Mouse (Mus musculus) gastrocnemius, postnatal 36 days (tissue): ENCODE measurements at regions not wholly inside any gene's neighbourhood (a gene's known extent, or its start where the extent isn't known, plus 50 kb on each side); places are given as distances from the start of the nearest gene placed in this dataset.

Source experiments
- DNase-seq, 2 experiments: peaks; one replicate each; pipeline ENCODE4 v3.0.0; 2022
- intact Hi-C: fragments of 180-260 bp; cut with DNase I; formaldehyde crosslinking; loops from one replicate; pipeline ENCODE4 v1.15.1; 2025

GRCm38 (mm10) chr16:30460371-30460770 lies 54.6 kb upstream of the Atp13a3 start:
- intact Hi-C loops: no loop called here
- no peak for DNase-seq

DNA sequence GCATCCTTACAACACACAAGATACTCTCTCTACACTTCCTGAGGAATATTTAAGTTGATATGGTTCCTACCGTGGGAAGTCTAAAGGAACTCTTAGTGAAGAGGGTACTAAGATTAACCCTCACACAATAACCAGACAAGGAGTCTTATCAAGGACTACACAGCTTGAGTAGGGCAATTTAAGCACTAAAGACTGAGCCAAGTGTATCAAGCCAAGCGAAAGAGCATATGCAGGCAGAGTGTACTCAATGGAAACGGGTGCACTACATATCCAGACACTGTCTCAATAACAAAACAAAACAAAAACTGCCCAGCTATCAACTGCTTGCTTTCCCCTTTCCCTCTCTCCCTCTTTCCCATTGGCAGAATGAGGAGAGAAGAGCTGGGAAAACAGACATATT lies 52.1 kb upstream of the Atp13a3 start:
- intact Hi-C loops: loop anchor here (10.0 kb wide), 1 partner anchor 907 kb away; no protein-coding TSS in a partner anchor
- DNase-seq: no peak

GRCm38 (mm10) chr16:30457335-30457734 lies 51.6 kb upstream of the Atp13a3 start:
- DNase-seq: no peak
- intact Hi-C loops: loop anchor here (10.0 kb wide), 1 partner anchor 907 kb away; no protein-coding TSS in a partner anchor

- intact Hi-C loops: loop anchor here (10.0 kb wide), 1 partner anchor 908 kb away; no protein-coding TSS in a partner anchor
Observed at GRCm38 (mm10) chr16:30456687-30457086, 50.9 kb upstream of the Atp13a3 start.

More at GRCm38 (mm10) chr16:30456687-30457086, 50.9 kb upstream of the Atp13a3 start:
- no peak for DNase-seq
